In genomic region chrX:13072461-13072982, GRCm38 (mm10) we compare ENCODE assay signal across 8 mouse cellular contexts. TPM values are rescaled to one million over a fixed set of nuclear protein-coding genes. Genes with fewer than 3 reads are reported as not detected.
DNase-seq lines count a peak whose midpoint lies in the region; ATAC-seq and TF ChIP-seq lines count a peak whose summit lies in the region.

No protein-coding gene starts in this region.

- intact Hi-C loops in heart, postnatal 36 days (cut with DNase I): loop anchor here (10.0 kb wide), 1 partner anchor 398 kb away; the partner anchor contains the start of gene 1810030O07Rik

- H3K36me3 ChIP-seq in ES-E14 (ENCODE audit: control insufficient read depth, insufficient read depth, low read length, poor library complexity, severe bottlenecking): peaks cover 2% of the 10 kb centered on the region
- no peaks in the 10 kb centered on the region for H3K36me3 ChIP-seq in forebrain, postnatal 0 days (ENCODE audit: insufficient read depth)
- H3K36me3 ChIP-seq in lung, embryonic 16.5 days (ENCODE audit: control insufficient read depth, insufficient read depth, low read length): no peaks in the 10 kb centered on the region

- 10% methylated on average over 48 of the region's 73 CpGs for WGBS in cerebellum, adult 2 months
- 28% methylated on average over 62 of the region's 73 CpGs for WGBS in forebrain, postnatal 0 days
- 7% methylated on average over 28 of the region's 73 CpGs for WGBS in lung, embryonic 16.5 days
- WGBS in olfactory bulb, adult 2 months: 13% methylated on average over 56 of the region's 73 CpGs

- H3K27ac ChIP-seq in ES-E14 (ENCODE audit: insufficient read depth, low read depth, low read length, poor library complexity, severe bottlenecking): peak overlapping the region; percentile 95
- peak overlapping the region; percentile 92 for H3K27ac ChIP-seq in cerebellum, adult 2 months (ENCODE audit: insufficient read depth, low read length)
- peak overlapping the region; percentile 96 for H3K27ac ChIP-seq in forebrain, postnatal 0 days (ENCODE audit: low read depth, low read length)
- H3K27ac ChIP-seq in lung, embryonic 16.5 days (ENCODE audit: low read length): peak overlapping the region; percentile 94
- peak overlapping the region; percentile 95 for H3K27ac ChIP-seq in olfactory bulb, adult 2 months (ENCODE audit: insufficient read depth, low read depth, low read length)

- H3K9ac ChIP-seq in ES-E14 (ENCODE audit: insufficient read depth, low read depth, low read length, poor library complexity, severe bottlenecking): peak overlapping the region; percentile 96
- H3K9ac ChIP-seq in forebrain, postnatal 0 days: peak overlapping the region; percentile 84
- H3K9ac ChIP-seq in lung, embryonic 16.5 days (ENCODE audit: low read length): peak overlapping the region; percentile 87

- no peak for TF ChIP-seq POLR2A in cerebellum, adult 2 months (IDR thresholded peaks at IDR 0.05; ENCODE audit: borderline replicate concordance, insufficient read depth, low read length)
- TF ChIP-seq POLR2A in olfactory bulb, adult 2 months (IDR thresholded peaks at IDR 0.05; ENCODE audit: insufficient read depth, low read depth, low read length): no peak

- no peaks in the 10 kb centered on the region for H3K9me3 ChIP-seq in ES-E14 (ENCODE audit: control insufficient read depth, insufficient read depth, low read depth, low read length)
- H3K9me3 ChIP-seq in forebrain, postnatal 0 days (ENCODE audit: low read length): no peaks in the 10 kb centered on the region
- H3K9me3 ChIP-seq in lung, embryonic 16.5 days (ENCODE audit: control insufficient read depth, low read length): peaks cover 2% of the 10 kb centered on the region; the same call in 1 of the 2 replicates

- H3K27me3 ChIP-seq in cerebellum, adult 2 months (ENCODE audit: control insufficient read depth, insufficient read depth, low read length): no peaks in the 10 kb centered on the region
- H3K27me3 ChIP-seq in forebrain, postnatal 0 days (ENCODE audit: insufficient read depth, low read length): no peaks in the 10 kb centered on the region
- H3K27me3 ChIP-seq in lung, embryonic 16.5 days (ENCODE audit: control insufficient read depth, insufficient read depth, low read depth, low read length): no peaks in the 10 kb centered on the region

- H3K4me2 ChIP-seq in forebrain, postnatal 0 days (ENCODE audit: low read depth): peak overlapping the region; percentile 49
- peak overlapping the region; percentile 57 for H3K4me2 ChIP-seq in lung, embryonic 16.5 days (ENCODE audit: low read depth, low read length)

- in situ Hi-C loops in ES-E14 (cut with MboI; ENCODE audit: low sequenced_read_pairs in 2 of 2, unreplicated experiment in 2 of 2): loop anchor here in 1 of 2 experiments (10.0 kb wide), 1 partner anchor 148 kb away; no protein-coding TSS in a partner anchor

- peak overlapping the region; percentile 85 to 89 for H3K4me3 ChIP-seq in ES-E14 (ENCODE audit: insufficient read depth in 1 of 2, low read depth in 1 of 2, low read length in 2 of 2, poor library complexity in 1 of 2, severe bottlenecking in 1 of 2)
- peak overlapping the region; percentile 82 for H3K4me3 ChIP-seq in cerebellum, adult 2 months (replicated peaks; ENCODE audit: insufficient read depth, low read depth, low read length)
- H3K4me3 ChIP-seq in forebrain, postnatal 0 days (ENCODE audit: low read depth, low read length): peak overlapping the region; percentile 62
- H3K4me3 ChIP-seq in lung, embryonic 16.5 days (ENCODE audit: low read length): peak overlapping the region; percentile 76
- peak overlapping the region; percentile 80 for H3K4me3 ChIP-seq in olfactory bulb, adult 2 months (ENCODE audit: insufficient read depth, low read depth, low read length)

- no peak for TF ChIP-seq CTCF in cerebellum, adult 2 months (IDR thresholded peaks at IDR 0.05; ENCODE audit: borderline replicate concordance, insufficient read depth, low read depth, low read length)
- no peak for TF ChIP-seq CTCF in forebrain, postnatal 0 days (IDR thresholded peaks at IDR 0.05; ENCODE audit: low read depth)
- TF ChIP-seq CTCF in olfactory bulb, adult 2 months (IDR thresholded peaks at IDR 0.05; ENCODE audit: insufficient read depth, low read depth, low read length): no peak

- H3K4me1 ChIP-seq in ES-E14 (ENCODE audit: control insufficient read depth in 2 of 2, insufficient read depth in 2 of 2, low read length in 2 of 2, poor library complexity in 1 of 2): no peaks in the 10 kb centered on the region; a peak in 1 of 4 replicates
- H3K4me1 ChIP-seq in cerebellum, adult 2 months (ENCODE audit: control insufficient read depth, insufficient read depth, low read length): no peaks in the 10 kb centered on the region
- no peaks in the 10 kb centered on the region for H3K4me1 ChIP-seq in forebrain, postnatal 0 days (ENCODE audit: insufficient read depth)
- H3K4me1 ChIP-seq in lung, embryonic 16.5 days (replicated peaks; ENCODE audit: control insufficient read depth, insufficient read depth, low read length): no peaks in the 10 kb centered on the region
- no peaks in the 10 kb centered on the region for H3K4me1 ChIP-seq in olfactory bulb, adult 2 months (ENCODE audit: control insufficient read depth, insufficient read depth, low read length)

- DNase-seq in ES-E14 (ENCODE audit: low read depth, low spot score): no peak
- peak; percentile 74 to 77 for DNase-seq in cerebellum, adult 2 months
- peak; percentile 64 for DNase-seq in forebrain, postnatal 0 days
- DNase-seq in heart, postnatal 36 days: peak; percentile 67 to 73
- DNase-seq in layer of hippocampus, adult 9-11 months: peak; percentile 64
- peak; percentile 37 to 50 for DNase-seq in thymus, adult 18-20 months

- ATAC-seq in forebrain, postnatal 0 days: peak; percentile 6; the same call in 1 of the 2 replicates
- ATAC-seq in lung, embryonic 16.5 days (ENCODE audit: low read depth): peak; percentile 39

TF ChIP-seq in ES-E14, 5 proteins besides CTCF, POLR2A, EP300 and RAD21:
- no peak for TF ChIP-seq HCFC1 (IDR thresholded peaks at IDR 0.05; ENCODE audit: borderline replicate concordance, insufficient read depth, low read length)
- TF ChIP-seq MAFK (IDR thresholded peaks at IDR 0.05; ENCODE audit: insufficient read depth, low read depth, low read length): no peak
- no peak for TF ChIP-seq ZC3H11A (IDR thresholded peaks at IDR 0.05; ENCODE audit: borderline replicate concordance, low read depth, low read length)
- TF ChIP-seq CHD2 (IDR thresholded peaks at IDR 0.05; ENCODE audit: low read depth, low read length): no peak
- TF ChIP-seq ZNF384 (IDR thresholded peaks at IDR 0.05; ENCODE audit: low read depth, low read length): no peak

RNA-seq across cellular contexts. Expression of gene Usp9x, which starts 1.2 kb away (rescaled TPM):
- total RNA-seq in ES-E14 (2012; rRNA removed): 163 and 228 TPM in 2 replicates
- polyA plus RNA-seq in cerebellum, adult 2 months (2012; rRNA removed): 54.0 and 54.5 TPM in 2 replicates
- 238 and 345 TPM in 2 replicates for total RNA-seq in forebrain, postnatal 0 days (2014; rRNA removed)
- polyA plus RNA-seq in forebrain, postnatal 0 days (2015; fragmentation: Nextera tagmentation; extraction: Ambion mirVana): 15.1 and 25.7 TPM in 2 replicates
- 100 to 1,000 TPM; 153 to 174 TPM for total RNA-seq in heart, postnatal 36 days (2021)
- 26.3 and 27.1 TPM in 2 replicates for polyA plus RNA-seq in lung, embryonic 16.5 days (2015; fragmentation: Nextera tagmentation; extraction: Ambion mirVana)
- 284 TPM in 1 of 2 replicates, not detected in the other for polyA plus RNA-seq in olfactory bulb, adult 2 months (2012; ENCODE audit: insufficient read depth, insufficient read length, low replicate concordance, missing spikeins)
